Mouse (Mus musculus): ENCODE measurements at regions not wholly inside any gene's neighbourhood (a gene's known extent, or its start where the extent isn't known, plus 50 kb on each side); places are given as distances from the start of the nearest gene placed in this dataset.

DNA sequence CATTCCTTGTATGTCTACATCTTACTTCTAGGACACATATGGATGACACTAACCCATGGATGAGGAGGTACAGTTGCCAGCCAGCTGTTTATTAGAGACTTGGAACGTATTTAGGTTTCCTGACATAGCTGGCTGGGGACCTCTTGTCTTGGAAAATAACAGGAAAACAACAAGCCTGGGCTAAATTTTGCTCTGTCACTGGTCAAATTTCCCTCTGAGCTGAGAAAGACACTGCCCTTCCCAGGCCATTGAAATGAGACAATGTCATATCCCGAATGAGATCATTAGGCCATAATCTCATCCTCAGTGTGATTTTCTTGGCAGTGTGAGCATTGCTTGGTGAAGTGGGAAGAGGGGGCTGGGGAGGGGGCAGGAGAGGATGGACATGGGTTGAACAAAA is 321.9 kb upstream of the Pard3b start:
- TF ChIP-seq CTCF (IDR thresholded peaks at IDR 0.05) (no peak), EP300 (IDR thresholded peaks at IDR 0.05) (no peak)

Measured in lung, postnatal 0 days (tissue).